Mouse (Mus musculus): ENCODE results near the gene Bcl2a1b. TPM values are rescaled to one million over a fixed set of nuclear protein-coding genes. Genes with fewer than 3 reads are reported as not detected.
"Not testable (repeated sequence)": the region's sequence is repeated elsewhere in the genome, so short reads cannot be mapped to it uniquely, and the experiment has no call there.

Bcl2a1b gene
- total RNA-seq, 2 experiments from 2014 or later: not detected

- DNase-seq; intact Hi-C loops (cut with DNase I): not testable (repeated sequence)
Measured at GRCm38 (mm10) chr9:89238976-89239505, 40.0 kb downstream of the Bcl2a1b start.

- intact Hi-C loops (cut with DNase I); DNase-seq: not testable (repeated sequence)
Measured at GRCm38 (mm10) chr9:89240516-89241019, 41.6 kb downstream of the Bcl2a1b start.

GRCm38 (mm10) chr9:89253400-89253799 is 54.4 kb downstream of the Bcl2a1b start:
- intact Hi-C loops (cut with DNase I): no loop called here
- no peak for DNase-seq

GRCm38 (mm10) chr9:89256556-89257335 is 57.7 kb downstream of the Bcl2a1b start:
- no peak for DNase-seq
- intact Hi-C loops (cut with DNase I): no loop called here

Other genes with a start within 250 kb of the Bcl2a1b start
- gene Bcl2a1a, start 242.3 kb upstream of the Bcl2a1b start, total RNA-seq (2021): not detected
- not detected for gene Trim43b, start 106.4 kb upstream of the Bcl2a1b start, total RNA-seq (2021)
- gene Gm29094, start 170 bp downstream of the Bcl2a1b start, total RNA-seq (2021): not detected
- gene Mthfs, start 11.5 kb downstream of the Bcl2a1b start, total RNA-seq (2021): 10 to 100 TPM in 1 of 2 experiments, 1 to 10 TPM in 1; 8.0 to 12.4 TPM

All from gastrocnemius, postnatal 36 days (tissue).